Mouse (Mus musculus) 3T3-L1 (cell line): Measurements from ENCODE around the gene Cenpb.

ENCODE experiments used
- DNase-seq: peaks from one replicate; pipeline ENCODE4 v3.0.0-alpha.2; 2015; ENCODE audit warnings: low read depth, low spot score

Cenpb gene

DNA sequence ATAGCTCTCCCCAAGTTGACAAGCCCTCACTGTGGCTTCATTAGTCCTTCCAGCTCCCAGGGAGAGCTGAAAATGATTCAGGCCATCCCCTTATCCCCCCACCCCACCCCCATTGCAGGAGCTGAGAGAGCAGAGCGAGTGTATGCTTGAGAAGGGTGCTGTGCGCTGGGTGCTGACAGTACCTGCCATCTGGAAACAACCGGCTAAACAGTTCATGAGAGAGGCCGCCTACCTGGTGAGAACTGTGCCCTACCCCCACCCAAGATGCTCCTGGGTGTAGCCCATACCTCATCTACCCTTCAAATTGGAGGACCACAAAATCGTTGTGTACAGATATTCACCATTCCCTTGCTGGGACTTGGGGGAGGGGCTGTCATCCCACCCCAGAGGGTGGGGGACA is 40.6 kb downstream of the Cenpb start:
- DNase-seq = no peak

- no peak for DNase-seq
These were observed 41.1 kb downstream of the Cenpb start for GRCm38 (mm10) chr2:131138760-131139159.

DNA sequence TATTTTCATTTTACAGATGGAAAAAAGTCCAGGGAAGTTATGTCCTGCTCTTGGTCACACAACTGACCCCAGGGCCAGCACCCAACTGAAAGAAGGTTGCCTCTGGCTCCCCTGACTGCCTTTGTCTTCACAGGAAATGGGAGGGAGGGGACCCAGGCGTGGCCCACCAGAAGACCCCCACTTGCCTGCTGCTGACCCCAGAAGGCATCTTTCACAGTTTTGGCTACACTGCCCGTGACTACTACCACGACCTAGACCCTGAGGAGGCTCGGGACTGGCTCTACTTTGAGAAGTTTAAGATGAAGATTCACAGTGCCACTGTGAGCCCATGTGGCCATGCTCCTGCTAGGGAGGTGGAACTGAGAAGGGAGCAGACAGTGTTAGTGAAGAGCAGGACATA is 41.6 kb downstream of the Cenpb start:
- no peak for DNase-seq

GRCm38 (mm10) chr2:131135521-131136139 is 44.2 kb downstream of the Cenpb start:
- DNase-seq = no peak

DNA sequence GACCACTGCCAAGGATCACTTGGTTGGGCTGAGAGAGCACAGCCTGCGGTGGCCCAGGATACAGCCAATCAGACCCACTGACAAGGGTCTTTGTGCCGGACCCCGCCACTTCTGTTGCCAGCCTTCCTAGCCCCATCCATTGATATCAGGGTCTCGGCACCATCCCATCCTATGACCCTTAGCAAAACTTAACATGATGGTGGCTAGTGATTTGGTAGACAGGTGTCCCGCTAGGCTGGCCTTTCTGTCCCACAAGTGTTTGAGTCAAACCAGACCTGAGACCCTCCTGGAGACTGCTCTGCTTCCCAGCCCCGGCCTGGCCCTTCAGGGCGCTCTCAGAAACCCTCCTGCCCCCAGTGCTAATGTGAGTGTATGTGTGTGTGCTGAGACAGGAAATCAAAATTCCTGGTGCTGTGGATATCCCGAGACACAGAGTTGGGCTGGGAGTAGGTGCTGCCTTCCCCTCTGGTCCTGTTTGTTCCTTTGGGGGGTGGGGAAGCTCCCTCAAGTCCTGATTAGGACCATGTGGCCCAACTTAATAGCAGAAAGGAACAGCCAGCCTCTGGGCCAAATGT is 45.0 kb downstream of the Cenpb start:
- no peak for DNase-seq

DNA sequence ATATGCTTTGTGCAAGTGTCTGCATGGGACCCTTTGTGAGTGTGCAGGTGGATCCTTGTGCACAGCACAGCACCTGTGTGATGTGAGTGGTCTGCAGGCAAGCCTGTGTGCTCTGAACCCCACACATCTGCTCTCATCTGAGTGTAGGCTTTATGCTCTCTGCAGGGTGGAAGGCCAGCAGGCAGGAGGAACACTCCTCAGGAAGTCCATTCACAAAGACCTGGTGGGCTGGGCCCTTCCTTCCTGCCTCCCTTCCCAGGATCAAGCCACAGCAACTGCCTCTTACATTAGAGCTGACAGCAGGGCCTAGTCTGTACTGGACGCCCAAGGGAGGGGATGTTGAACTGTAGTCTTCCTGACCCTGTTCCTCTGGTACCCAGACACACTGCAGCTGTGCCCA is 45.5 kb downstream of the Cenpb start:
- no peak for DNase-seq

- no peak for DNase-seq
These were observed 46.8 kb downstream of the Cenpb start, which contains the start of gene Gm11037 for GRCm38 (mm10) chr2:131132930-131133547. Gene Gm11037, plus strand, starts transcription at chr2:131133497.

DNA sequence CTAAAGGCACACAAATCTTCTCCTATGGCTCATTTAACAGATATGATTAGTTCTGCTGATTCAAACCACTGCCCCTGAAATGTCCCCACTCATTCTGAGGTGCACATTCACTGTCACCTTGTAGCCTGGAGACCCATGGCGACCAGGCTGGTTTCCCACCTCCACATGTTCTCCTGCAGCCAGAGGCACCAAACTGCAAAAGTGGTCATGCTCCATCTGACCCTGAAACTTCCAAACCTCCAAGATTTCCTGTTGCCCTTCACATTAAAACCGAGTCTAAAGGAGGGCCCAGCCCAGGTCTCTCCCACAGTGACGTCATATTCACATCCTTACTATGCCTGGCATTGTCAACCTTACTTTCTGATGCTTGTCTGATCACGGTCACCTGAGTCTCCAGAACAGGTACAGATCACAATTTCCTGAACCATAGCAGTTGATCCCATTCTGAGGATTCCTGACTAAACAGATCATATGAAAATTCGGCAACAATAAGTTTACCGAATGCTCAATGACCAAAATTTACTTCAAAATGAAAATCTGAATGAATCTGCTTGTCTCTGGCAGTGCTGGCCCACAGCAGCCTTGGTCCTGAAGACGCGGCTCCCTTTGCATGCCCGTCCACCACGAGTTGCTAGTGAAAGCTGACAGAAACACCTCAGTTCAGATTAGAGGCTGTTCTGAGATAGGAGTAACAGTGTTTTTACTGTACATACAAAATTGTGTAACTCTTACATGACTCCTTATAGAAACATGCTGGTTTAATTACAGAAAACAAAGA is 47.6 kb downstream of the Cenpb start:
- no peak for DNase-seq

DNA sequence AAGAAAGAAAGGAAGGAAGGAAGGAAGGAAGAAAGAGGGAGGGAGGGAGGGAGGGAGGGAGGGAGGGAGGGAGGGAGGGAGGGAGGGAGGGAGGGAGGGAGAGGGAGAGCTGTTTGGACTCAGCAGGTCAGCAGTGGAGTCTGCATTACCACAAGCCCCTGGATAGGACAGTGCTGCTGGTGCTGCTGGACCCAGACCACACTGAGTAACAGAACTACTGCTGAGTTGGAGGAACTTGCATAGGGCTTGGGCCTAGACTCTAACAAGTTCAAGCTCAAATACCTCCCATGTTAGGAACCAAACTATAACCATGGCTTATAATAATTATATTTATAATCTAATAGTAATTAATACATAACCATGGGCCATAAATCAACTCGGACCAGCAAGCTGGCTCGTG is 49.0 kb downstream of the Cenpb start:
- DNase-seq = no peak

DNA sequence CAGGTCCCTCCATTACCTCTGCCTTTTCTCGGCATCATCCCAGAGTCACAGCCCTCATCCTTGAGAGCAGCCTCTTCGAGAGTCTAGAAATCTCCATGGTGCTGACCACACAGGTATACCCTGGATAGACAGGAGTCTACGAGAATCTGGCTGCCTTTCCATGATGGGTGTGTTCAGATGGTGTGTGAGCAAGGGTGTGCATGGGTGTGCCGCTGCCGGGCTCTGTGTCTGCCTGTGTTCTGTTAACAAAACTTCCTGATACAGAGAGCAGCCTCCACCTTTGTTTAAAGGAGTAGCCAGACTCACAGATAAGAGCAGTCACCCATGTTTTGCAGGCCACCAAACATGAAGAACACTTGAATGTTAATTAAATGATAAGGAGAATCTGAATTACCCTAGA is 50.0 kb downstream of the Cenpb start:
- no peak for DNase-seq

- no peak for DNase-seq
These were observed 51.2 kb downstream of the Cenpb start for GRCm38 (mm10) chr2:131128636-131129157.

- DNase-seq = no peak
These were observed 51.7 kb downstream of the Cenpb start for GRCm38 (mm10) chr2:131128211-131128610.

GRCm38 (mm10) chr2:131127161-131127730 is 52.6 kb downstream of the Cenpb start, which contains the start of gene Hspa12b:
Gene Hspa12b, plus strand, starts transcription at chr2:131127280.
- DNase-seq = peak; percentile 62

- DNase-seq = no peak
These were observed 53.7 kb downstream of the Cenpb start for GRCm38 (mm10) chr2:131125964-131126815.
